Mouse (Mus musculus) adrenal gland, postnatal 36 days (tissue): ENCODE measurements around the gene Tap1. TPM values are rescaled to one million over a fixed set of nuclear protein-coding genes. Genes with fewer than 3 reads are reported as not detected.
"Not testable (repeated sequence)": the region's sequence is repeated elsewhere in the genome, so short reads cannot be mapped to it uniquely, and the experiment has no call there.

Experiments
- DNase-seq, 2 experiments: peaks; one replicate each; pipeline ENCODE4 v3.0.0; 2021; ENCODE audit warnings: mixed read lengths in 1 of 2
- long read RNA-seq, 2 experiments: library from polyadenylated mRNA; stranded (forward); transcript quantifications; one replicate each; pipeline ENCODE4 v2.0.0; 2021; ENCODE audit warnings: borderline sequencing depth in 2 of 2
- total RNA-seq, 2 experiments: library from RNA; stranded (reverse); gene quantifications; 2 replicates each; pipeline ENCODE4 v1.2.3; 2021

Tap1 gene
- 10 to 100 TPM; 12.5 to 23.0 TPM for total RNA-seq
- long read RNA-seq, experiment 1, transcript Tap1-206 (11 exons, 2,953 nt) = major isoform, 28 of 37 reads
- long read RNA-seq, experiment 1, partial matches to known transcripts = 4 of 37 reads
- long read RNA-seq, experiment 1, other reads (novel, unspliced or antisense) = 3 of 37 reads
- long read RNA-seq, experiment 2, transcript Tap1-206 (11 exons, 2,953 nt) = major isoform, 11 of 15 reads
- long read RNA-seq, experiment 2, partial matches to known transcripts = 1 of 15 reads
- long read RNA-seq, experiment 2, other reads (novel, unspliced or antisense) = 3 of 15 reads

- DNase-seq = peak; percentile 100
Observed at GRCm38 (mm10) chr17:34187261-34187916, at the start of gene Tap1, which contains the start of gene Psmb9. Gene Tap1, plus strand, starts transcription at chr17:34187553. Gene Psmb9, minus strand, starts transcription at chr17:34187764.

- DNase-seq = no peak
Observed at GRCm38 (mm10) chr17:34137601-34138000, 49.8 kb upstream of the Tap1 start.

- no peak for DNase-seq
Observed at GRCm38 (mm10) chr17:34138655-34139054, 48.7 kb upstream of the Tap1 start.

- DNase-seq = peak; percentile 46 to 47
Observed at GRCm38 (mm10) chr17:34139416-34139815, 47.9 kb upstream of the Tap1 start.

GRCm38 (mm10) chr17:34140240-34140639, 47.1 kb upstream of the Tap1 start:
- DNase-seq = no peak

DNA sequence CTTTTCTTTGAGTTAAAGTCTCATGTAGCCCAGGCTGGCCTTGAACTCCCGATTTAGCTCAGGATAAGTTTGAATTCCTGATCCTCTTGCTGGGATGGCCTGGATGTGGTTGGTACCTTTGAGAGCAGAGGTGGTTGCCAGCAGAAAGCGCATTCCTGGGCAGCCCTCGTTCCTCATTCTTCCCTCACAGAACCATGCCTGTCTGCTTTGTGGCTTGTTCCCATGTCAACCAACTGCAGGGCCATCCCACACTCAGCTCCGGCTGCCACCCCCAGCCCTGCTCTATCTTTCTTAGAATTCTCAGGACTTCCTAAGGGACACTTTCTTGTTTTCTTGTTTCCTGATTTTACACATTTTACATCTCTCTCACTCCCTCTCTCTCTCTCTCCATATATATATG, 45.9 kb upstream of the Tap1 start:
- no peak for DNase-seq

- no peak for DNase-seq
Observed at GRCm38 (mm10) chr17:34142456-34143010, 44.8 kb upstream of the Tap1 start.

GRCm38 (mm10) chr17:34143033-34143432, 44.3 kb upstream of the Tap1 start, which contains the start of gene H2-DMb2:
Gene H2-DMb2, plus strand, starts transcription at chr17:34143307.
- peak; percentile 10 to 70 for DNase-seq

GRCm38 (mm10) chr17:34143461-34143860, 43.9 kb upstream of the Tap1 start:
- no peak for DNase-seq

- not testable (repeated sequence) for DNase-seq
Observed at GRCm38 (mm10) chr17:34144221-34144620, 43.1 kb upstream of the Tap1 start.

DNA sequence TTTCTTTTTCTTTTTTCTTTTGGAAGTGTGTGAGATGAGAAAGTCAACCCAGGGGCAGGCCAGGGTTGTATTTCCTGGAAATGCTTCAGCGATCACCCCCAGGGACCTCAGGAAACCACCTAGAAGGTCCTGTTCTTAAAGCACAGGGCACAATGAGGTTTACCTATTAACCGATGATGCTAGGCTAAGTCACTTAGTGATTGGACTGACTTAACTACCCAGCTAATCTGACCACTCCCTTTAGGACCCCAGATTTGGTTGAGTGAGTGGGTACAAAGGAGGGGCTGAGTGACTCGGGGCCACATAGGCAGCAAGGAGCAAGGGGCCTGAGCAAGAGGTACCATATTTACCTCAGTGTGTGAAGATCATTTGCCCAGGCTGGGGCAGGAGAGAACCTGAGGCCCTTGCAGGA, 42.4 kb upstream of the Tap1 start:
- no peak for DNase-seq

- peak; percentile 23 to 51 for DNase-seq
Observed at GRCm38 (mm10) chr17:34152923-34153322, 34.4 kb upstream of the Tap1 start, which contains the start of gene H2-DMb1. Gene H2-DMb1, plus strand, starts transcription at chr17:34153072.

- no peak for DNase-seq
Observed at GRCm38 (mm10) chr17:34155534-34155933, 31.8 kb upstream of the Tap1 start.

- DNase-seq = peak; percentile 28 to 49
Observed at GRCm38 (mm10) chr17:34164202-34164895, 23.0 kb upstream of the Tap1 start.

GRCm38 (mm10) chr17:34165033-34165730, 22.2 kb upstream of the Tap1 start:
- DNase-seq = no peak

DNA sequence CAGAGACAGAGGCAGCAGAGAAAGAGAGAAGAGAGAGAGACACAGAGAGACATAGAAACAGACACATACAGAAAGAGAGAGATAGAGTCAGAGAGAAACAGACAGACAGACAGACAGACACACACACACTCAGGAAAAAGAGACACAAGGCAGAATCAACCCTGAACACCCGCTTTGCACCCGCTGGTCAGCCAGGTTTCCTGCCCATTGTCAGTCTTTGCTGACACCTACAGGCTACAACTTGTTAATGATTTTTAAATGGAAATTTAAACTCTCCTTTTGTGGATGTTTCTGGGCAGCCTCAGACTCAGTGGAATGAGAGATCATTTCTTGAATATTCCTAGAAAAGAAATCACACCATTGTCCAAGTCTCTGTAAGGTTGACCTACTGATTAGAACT, 18.1 kb upstream of the Tap1 start:
- peak; percentile 34 to 56 for DNase-seq

- no peak for DNase-seq
Observed at GRCm38 (mm10) chr17:34170487-34170876, 16.9 kb upstream of the Tap1 start.

- DNase-seq = peak; percentile 81 to 83
Observed at GRCm38 (mm10) chr17:34170877-34171498, 16.4 kb upstream of the Tap1 start.

- DNase-seq = no peak
Observed at GRCm38 (mm10) chr17:34172528-34172927, 14.8 kb upstream of the Tap1 start.

DNA sequence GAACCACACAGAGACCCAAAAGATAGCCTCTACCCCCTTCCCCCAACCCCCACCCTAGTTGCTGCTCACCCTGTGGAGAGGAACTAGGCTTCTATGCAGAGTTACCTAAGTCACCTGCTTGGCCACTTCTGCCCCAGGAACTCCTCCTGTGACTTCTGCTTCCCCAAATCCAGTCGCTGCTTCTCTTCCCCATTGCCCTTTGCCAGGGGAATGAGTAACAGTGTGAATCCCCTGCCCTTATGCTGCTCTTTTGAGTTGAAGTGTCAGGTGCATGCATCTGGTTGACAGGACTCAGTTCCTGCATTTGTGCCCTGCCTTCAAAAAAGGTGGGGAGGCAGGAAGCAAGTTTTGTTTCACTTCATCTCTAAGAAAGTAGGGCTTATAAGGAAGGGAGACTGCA, 13.3 kb upstream of the Tap1 start:
- DNase-seq = no peak

- DNase-seq = no peak
Observed at GRCm38 (mm10) chr17:34177179-34177578, 10.2 kb upstream of the Tap1 start.
